Mouse (Mus musculus): ENCODE data around the gene Itgad.
"Not testable (repeated sequence)": the region's sequence is repeated elsewhere in the genome, so short reads cannot be mapped to it uniquely, and the experiment has no call there.

The Itgad gene

DNA sequence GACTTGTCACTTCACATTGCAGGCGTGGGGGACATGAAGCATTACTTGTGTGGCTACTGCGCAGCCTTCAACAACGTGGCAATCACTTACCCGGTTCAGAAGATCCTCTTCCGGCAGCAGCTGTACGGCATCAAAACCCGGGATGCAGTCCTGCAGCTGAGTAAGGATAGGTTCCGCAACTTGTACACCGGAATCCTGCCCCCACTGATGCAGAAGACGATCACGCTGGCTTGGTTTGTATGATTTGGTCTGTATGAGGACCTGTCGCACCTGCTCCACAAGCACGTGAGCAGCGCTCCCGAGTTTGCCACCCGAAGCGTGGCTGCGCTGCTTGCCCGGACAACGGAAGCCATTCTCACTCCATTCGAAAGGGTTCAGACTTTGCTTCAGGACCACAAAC lies at the start of gene Itgad:
Itgad (plus strand) TSS at position 301 of the 400 bp plus-strand sequence.
- in situ Hi-C loops (cut with MseI, MboI) = no loop called here

DNA sequence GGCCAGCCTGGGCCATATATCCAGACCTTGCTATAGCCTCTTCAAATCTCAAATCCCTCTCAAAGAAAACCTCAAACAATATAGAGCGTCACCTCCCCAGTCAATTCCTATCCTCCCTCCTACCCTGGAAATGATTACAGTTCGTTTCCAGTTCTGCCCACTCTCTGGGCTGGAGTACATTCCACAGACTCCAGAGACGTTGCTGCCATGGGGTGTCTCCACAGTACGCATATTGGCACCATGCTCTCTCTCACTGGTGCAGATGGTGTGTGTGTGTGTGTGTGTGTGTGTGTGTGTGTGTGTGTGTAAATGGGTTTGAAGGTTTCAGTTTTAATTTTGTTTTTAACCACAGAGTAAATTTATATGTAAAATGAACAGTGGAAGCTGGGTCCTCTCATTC lies 48.9 kb upstream of the Itgad start:
- in situ Hi-C loops (cut with MseI, MboI) = loop anchor here (10.0 kb wide), 1 partner anchor 100 kb away; the partner anchor contains the start of gene Cox6a2 (in 2 of the 2)

DNA sequence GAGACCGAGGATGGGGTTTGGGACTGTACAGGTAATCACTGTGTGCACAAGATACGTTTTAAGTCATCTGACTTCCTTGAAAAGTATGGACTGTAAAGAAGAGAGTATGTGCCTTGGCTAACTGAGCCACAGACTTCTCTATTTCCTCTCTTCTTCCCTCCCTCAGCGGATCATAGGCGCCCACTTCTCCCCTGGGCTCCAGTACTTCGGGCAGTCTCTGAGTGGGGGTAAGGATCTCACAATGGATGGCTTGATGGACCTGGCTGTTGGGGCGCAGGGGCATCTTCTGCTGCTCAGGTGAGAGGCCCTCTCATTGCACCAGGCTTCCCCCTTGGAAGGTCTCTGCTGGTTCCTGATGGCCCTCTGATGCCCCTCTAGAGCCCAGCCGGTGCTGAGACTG lies 46.7 kb upstream of the Itgad start:
- in situ Hi-C loops (cut with MseI, MboI) = loop anchor here (10.0 kb wide), 1 partner anchor 97 kb away; the partner anchor contains the start of gene Cox6a2 (in 2 of the 2)

DNA sequence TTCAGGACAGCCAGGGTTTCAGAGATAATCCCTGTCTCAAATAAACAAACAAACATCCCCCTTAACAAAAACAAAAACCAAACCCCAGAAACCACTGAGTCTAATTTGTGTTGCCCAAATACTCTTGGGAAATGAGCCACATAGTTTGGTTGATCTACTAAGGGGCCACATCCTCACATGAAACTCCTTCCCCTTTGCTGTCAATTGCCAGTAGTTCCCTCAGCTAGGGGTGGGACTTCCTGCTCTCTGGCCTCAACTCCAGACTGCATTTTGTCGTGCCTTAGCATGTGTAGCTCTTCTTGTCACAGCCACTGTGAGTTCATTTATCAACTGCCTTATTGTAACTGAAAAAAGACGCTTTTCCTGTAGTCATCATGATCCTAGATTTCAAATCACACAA lies 43.9 kb upstream of the Itgad start:
- in situ Hi-C loops (cut with MseI, MboI) = no loop called here

- in situ Hi-C loops (cut with MseI, MboI) = no loop called here
Observed at GRCm38 (mm10) chr7:128112131-128112530, 42.0 kb upstream of the Itgad start.

- in situ Hi-C loops (cut with MseI, MboI) = no loop called here
Observed at GRCm38 (mm10) chr7:128114371-128115105, 39.6 kb upstream of the Itgad start.

GRCm38 (mm10) chr7:128115211-128115958 lies 38.8 kb upstream of the Itgad start:
- in situ Hi-C loops (cut with MseI, MboI) = no loop called here

DNA sequence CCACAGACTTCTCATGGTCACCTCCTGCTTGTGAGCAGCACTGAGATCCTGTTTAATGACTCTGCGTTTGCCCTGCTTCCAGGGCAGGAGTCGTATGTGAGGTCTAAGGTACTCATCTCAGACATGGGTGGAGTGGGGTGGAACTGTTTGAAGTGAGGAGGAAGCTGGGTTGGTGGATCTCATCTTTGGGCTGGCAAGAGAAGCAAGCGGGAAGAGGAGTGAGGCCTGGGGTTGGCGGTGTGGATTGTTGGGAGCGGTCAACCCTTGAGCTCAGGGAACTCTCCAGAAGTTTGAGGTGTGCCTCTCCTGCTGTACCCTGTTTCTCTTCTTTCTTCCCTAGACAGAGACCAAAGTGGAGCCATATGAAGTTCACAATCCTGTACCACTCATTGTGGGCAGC lies 37.8 kb upstream of the Itgad start:
- in situ Hi-C loops (cut with MseI, MboI) = no loop called here

DNA sequence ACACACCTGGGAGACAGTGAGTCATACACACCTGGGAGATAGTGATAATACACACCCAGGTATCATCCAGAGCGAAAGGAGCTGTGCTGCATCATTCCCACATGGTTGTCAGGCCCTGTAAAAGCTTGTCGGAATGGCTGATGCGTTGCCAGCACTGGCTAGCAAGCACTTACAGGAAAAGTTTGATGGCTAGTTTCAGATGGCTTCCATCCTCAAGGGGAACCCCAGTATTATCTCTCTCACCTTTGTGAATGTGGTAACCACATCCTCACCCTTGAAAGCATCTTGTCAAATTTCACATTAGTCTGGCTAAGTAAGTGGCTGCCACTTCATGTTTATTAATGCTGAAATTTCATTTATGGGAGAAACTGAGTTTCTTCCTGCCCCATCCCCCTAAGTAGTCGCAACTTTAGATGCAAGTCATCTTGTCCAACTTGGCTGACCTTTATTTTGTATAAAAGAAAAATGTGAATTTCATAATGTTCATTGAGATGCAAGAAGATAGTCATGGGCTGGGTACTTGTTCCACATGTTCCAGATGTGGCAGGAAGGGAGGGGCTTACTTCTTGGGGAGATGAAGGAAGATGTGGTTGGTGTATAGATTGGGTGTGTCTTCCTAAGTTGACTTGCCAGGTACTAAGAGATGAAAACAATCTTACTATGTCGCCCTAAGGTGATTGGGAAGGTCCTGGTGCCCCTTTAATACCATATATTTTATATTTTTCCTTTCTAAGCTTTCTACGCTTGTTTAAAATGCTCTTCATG lies 34.3 kb upstream of the Itgad start:
- in situ Hi-C loops (cut with MseI, MboI) = no loop called here

DNA sequence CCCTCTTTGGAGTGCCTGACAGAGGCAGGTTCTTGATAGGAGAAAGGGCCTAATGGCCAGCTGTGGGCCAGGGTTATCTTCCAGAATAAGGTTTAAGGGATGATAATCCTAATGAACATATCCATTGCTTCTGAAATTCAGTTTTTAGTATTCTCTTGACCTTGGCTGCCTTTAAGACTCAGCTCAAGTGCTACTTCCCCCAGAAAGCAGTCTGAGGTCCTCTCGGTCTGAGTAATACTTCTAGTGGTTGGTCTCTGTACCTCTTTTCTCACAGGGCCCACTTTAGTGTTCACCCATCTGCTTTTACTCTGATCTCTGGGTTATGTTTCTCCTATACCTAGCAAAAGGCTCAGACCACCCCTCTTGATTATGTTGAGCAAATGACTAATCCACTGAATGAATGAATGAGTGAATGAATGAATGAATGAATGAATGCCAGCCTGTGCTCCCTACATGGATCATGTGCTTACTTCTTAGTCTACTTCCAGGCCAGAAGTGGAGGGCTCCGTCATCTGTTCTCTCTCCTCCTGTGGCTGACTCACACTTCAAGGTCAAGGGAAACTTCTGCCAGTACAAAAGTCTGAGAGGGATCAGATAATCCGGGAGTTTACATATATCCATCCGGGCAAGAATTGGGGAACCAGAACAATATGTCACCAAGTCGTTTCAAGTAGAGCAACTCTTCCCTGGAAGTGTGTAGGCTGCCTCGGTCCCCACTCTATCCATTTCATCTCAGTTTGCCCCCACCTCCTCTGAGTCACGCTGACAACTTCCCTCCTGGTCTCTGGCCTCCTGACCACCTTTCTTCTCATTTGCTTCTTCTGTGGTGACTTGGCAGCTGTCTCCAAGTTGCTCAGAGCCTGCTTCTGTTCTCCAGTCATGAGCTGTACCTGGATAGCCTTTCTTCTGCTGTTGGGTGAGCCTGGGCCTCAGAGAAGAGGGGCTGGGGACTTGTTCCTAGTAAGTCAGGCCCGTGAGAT lies 25.1 kb upstream of the Itgad start, which contains the start of gene Itgax:
Itgax (plus strand) TSS at position 807 of the 980 bp plus-strand sequence.
- in situ Hi-C loops (cut with MseI, MboI) = no loop called here

DNA sequence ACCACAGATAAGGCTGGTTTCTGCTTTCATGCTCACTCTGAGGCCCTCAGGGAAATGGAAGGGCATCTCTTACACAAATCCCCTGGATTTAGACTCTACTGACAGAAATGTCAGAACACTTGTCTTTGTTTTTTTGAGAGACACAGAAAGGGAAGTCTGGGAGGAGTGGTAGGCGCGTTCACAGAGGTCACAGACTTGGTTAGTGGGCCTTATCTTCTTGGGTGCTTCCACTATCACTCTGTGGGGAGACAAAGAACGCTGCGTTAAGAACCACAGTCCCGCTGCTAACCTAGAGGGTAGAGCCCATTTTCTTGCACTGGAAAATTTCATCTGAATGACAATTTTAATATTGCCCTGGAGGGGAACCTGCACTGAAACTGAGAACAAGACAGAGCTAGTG lies 22.0 kb upstream of the Itgad start:
- in situ Hi-C loops (cut with MseI, MboI) = no loop called here

GRCm38 (mm10) chr7:128133596-128133995 lies 20.6 kb upstream of the Itgad start:
- in situ Hi-C loops (cut with MseI, MboI) = no loop called here

DNA sequence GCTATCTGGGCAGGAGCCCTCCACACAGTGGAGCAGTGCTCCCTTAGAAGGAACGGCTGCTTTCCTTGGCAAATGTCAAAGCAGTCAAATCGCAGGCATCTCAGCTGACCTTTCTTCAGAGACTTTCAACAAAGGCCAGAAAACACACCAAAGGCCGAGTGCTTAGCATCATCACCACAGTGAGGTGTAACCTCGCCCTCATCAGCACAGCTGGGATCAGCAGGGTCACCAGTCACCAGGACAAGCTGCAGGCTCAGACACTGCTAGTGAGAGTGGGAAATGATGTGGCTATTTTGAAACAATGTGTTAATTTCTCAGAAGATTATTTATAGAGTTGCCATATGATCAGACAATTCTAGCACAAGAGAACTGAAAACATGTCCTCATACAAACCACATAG lies 17.2 kb upstream of the Itgad start:
- in situ Hi-C loops (cut with MseI, MboI) = no loop called here

DNA sequence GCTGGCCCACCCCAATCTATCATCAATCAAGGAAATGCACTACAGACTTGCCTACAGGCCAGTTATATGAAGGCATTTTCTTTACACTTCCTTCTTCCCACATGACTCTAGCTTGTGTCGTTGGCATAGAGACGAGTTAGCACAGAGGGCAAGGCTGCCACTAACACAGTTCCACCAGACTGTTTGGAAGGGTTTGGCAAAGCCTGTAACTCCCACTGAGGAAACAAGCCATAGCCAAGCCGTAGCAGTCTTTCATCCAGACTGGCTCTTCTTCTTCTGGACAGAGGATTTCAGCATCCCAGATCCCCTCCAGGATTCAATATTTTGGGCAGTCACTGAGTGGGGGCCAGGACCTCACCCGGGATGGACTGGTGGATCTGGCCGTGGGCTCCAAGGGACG lies 14.6 kb upstream of the Itgad start:
- in situ Hi-C loops (cut with MseI, MboI) = no loop called here

GRCm38 (mm10) chr7:128150970-128151369 lies 3.2 kb upstream of the Itgad start:
- in situ Hi-C loops (cut with MseI, MboI) = no loop called here

DNA sequence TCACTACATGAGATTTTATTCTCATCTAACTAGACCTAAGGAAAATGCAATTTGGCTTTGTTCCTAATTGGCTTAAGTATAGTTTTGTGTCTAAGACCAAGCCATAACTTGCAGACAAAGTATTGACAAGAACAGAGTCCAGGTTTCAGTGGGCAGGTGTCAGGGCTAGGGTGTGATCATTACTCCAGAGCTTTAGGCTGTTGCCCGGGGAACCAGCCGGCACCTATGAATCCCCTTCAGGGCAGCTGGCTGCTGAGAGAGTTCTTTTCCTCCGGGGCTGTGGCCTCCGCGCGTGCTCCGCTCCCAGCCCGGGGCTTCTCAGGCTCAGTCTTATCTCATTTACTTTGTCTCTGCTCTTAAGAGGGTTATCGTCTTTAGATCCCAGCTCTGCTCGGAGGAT lies 748 bp downstream of the Itgad start:
- in situ Hi-C loops (cut with MseI, MboI) = no loop called here

DNA sequence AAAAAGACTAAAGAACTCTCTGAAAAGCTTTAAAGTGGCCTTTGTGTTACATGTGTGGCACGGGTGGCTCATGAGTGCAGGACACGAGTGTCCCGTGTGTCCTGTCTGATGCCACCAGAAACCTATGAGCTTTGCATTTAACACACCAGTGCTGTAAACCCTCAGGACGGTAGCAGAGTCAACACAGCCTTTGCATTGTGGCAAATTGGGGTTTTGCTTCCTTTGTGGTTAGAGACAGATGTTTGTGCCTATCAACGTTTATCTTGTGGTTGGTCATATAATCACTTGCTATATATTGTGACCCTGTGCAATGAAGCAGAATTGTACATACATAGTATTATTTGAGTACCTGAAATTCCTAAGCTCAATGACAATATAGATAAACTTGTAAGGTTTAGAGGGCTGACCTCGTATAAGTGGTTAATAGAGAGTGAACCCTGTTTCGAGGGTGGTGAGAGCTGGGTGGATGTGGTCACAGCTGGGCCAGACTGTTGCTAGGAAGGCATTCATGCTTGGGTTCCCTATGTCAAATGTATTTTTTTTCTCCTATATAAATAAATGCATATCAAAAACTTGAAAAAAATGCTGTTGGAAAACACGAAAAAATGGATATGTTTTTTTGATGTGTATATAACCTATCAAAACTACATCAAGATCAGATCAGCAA lies 4.6 kb downstream of the Itgad start:
- in situ Hi-C loops (cut with MseI, MboI) = not testable (repeated sequence)

- in situ Hi-C loops (cut with MseI, MboI) = no loop called here
Observed at GRCm38 (mm10) chr7:128164001-128164400, 9.8 kb downstream of the Itgad start.

DNA sequence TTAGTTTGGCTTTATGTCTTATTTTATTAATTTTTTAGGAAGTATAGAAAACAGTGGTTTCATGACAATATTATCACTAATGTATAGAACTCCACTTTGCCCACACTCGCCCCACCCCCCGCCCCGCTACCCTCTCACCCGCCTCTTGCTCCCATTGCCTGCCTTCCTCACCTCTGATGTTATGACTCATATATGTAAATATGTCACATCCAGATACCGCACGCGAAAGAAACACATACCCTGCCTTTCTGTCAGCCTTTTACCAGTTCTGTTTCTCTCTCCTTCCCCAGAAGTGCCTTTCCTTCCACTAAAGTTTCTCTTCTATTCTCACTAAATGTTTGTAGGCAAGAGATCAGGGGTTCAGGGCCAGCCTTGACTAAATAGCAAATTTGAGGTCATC lies 12.2 kb downstream of the Itgad start:
- in situ Hi-C loops (cut with MseI, MboI) = no loop called here

DNA sequence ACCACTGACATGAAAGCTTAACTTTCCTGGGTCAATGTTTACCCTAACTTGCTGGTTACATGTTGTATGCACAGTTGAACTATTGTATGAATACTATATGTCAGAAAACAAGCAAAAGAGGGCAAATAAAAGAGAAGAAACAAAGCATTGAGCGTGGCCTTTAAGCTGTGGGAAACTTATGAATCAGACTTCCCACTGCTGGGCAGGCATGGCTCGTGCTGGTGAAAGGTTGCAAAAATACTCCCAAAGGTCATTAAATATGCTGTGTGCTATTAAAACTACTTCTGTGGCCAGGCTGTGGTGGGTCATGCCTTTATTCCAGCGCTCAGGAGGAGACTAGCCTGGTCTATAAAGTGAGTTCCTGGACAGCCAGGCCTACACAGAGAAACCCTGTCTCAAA lies 15.8 kb downstream of the Itgad start:
- in situ Hi-C loops (cut with MseI, MboI) = no loop called here
